Mouse (Mus musculus) neutrophil, adult 5-6 weeks (primary cell): ENCODE measurements around the gene Hoxa11. TPM values are rescaled to one million over a fixed set of nuclear protein-coding genes. Genes with fewer than 3 reads are reported as not detected.

ENCODE experiments used
- ATAC-seq: fragments of 151-379, 151-347 bp; 2 replicates; pipeline ENCODE4 v1.8.0; 2017; ENCODE audit warnings: mild to moderate bottlenecking, moderate TSS enrichment; ENCODE audit not compliant: insufficient number of reproducible peaks, poor library complexity, low FRiP score, severe bottlenecking; ENCODE audit errors: extremely low read depth
- total RNA-seq: library from RNA; stranded (forward); fragments of 200-1000 nt; gene quantifications from 2 replicates; pipeline ENCODE4 v1.2.3, GENCODE M21; 2017

Hoxa11 gene
- total RNA-seq, 1 experiment from 2014 or later = not detected

DNA sequence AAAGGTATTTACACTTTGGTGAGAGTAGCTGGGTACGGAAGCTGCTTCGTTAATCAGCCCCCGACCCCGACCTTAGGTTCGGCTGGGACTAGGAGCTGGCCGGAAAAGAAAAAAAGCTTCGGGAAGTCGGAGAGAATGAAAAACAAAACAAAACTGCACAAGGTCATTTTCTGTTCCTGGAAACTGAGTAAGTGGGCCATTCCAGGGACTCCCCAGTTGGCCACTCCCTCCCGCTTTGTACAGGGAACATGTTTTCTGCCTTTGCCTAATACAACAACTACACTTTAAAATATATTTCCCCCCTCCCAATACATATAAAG is 21.0 kb upstream of the Hoxa11 start:
- no peak for ATAC-seq

DNA sequence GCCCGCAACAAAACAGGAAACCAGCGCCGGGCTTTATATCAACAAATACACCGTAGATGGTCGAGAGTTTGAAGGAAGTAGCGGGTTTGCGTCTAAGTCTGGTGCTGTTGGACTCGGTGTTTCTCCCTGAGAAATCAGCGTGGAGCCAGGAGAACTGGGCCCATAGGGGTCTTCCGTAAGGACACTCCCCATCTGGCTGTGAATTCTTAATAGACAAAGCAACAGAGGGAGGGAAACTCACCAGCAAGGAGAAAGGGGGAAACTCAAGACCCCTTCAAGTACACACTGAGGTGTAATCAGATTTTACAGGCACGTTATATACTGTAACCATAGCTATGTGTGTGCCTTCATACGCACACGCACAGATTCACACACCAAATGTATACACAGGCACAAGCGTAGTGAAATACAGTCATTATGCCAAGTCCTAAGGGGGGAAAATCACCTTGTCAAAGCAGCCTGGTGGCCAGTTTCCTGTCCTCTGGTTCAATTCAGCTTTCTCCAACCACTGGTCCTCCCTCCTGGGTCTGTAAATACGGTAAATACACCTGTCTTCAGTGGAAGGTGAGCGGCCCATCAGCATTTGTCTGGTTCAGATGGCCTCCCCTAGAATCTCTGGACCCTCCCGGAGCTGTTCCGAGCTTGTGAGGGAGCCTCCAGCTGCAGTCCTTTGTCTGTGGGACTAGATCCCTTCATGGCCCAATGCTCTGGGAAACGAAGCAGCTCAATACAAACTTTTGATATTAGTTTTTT is 20.5 kb upstream of the Hoxa11 start:
- no peak for ATAC-seq

DNA sequence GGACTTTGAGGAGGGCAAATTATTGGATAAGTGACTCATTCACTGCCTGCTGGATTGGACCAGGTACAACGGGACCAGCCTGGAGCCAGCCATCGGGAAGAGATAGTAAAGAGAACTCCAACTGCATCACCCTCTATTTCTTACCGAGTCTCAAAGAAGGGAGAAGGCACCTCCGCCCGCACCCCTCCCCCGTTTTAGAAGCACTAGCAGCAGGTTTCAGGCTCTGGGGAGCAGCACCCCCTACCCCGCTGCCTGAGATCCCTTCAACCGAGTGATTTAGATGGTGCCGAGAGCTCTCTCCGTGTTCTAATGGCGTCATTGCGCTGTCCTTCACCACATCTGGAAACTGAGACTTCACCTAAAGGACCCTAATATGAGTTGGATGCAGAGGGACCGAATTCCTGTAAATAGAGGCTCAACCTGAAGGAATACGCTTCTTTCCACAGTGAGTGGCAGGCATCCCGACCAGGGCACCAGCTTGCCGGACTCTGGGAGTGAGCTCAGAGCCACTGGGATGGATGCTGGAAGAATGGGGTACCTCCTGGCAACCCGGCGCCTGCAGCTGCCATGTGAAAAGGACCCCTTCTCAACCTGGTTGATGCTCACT is 19.8 kb upstream of the Hoxa11 start:
- ATAC-seq = no peak

DNA sequence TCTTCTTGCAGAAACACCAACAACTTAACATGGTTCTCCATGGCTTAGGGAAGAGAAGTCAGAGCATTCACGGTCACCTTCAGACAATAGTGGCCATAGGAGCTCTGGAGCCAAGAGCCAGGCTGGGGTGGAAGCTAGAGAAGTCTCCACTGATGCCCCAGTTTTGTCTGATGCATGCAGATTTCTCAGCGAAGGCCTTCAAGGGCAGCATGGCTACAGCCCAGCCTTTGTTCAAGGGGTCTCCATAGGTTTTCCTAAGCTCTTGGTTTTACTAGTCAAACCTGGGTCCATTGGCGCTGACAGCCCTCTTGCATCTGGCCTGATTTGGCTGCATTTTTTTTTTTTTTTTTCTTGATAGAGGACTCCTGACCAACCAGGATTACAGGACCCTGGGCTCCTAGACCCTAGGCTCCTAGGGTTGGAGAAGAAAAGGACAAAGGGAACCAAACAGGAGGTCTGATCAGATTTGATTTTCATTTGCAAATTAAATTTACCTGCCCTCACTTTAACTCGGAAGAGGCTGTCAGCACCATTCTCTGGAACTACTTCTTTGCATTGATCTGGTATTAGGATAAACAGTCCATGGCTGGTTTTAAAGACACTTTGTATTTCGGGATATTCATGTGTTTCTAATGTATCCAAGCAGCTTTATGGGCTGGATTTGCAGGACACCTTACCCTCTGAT is 18.6 kb upstream of the Hoxa11 start:
- ATAC-seq = no peak

DNA sequence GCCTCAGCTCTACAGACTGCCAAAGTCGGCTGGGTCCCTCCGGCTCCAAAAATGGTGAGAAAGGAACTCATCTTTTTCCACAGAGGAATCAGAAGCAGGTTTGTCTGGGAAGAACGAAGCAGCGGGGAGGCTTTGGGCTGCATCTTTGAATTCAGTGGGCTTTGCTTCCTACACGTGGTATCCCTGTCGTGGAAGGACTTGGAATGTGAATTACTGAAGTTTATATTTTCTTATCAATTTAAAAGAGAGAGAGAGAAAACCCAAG is 17.6 kb upstream of the Hoxa11 start:
- no peak for ATAC-seq

DNA sequence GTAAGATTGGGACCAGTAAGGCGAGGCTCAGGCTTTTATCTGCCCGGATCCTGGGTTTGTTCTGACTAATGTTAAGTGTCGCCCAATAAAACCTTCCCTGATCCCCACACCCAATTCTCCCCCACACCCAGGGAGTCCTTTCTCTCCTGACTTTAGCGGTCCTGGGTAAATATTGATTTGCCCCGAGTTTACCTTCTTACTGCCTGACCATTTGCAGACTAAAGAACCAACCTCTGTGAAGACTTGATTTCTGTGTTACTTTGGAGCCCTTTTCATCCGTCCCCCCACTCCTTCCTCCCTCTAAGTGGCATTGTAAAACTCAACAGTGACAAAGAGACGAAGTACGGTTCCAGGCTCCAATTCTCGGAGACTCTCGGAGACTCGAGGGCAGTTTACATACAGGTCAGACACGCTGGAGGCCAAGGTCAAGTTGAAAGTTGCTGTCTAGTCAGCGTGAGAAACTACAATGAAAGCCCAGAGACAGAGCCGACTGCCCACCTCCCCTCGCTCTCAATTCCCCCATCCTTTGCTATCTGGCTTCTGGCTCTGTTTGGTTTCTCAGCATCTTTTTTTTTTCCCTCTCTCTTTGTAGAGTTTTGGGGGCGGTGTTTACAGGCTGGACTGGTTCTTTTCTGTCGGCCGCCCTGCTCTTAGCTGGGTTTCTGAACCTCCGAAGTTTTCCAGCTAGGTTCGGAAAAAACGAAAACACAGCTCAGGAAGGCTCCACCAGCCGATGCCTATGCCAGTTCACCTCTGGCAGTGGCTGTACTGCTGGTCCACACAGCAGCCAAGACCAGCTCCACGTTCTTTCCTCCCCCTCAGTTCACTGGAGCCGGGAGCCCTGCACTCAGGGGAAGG is 17.1 kb upstream of the Hoxa11 start:
- ATAC-seq = no peak

DNA sequence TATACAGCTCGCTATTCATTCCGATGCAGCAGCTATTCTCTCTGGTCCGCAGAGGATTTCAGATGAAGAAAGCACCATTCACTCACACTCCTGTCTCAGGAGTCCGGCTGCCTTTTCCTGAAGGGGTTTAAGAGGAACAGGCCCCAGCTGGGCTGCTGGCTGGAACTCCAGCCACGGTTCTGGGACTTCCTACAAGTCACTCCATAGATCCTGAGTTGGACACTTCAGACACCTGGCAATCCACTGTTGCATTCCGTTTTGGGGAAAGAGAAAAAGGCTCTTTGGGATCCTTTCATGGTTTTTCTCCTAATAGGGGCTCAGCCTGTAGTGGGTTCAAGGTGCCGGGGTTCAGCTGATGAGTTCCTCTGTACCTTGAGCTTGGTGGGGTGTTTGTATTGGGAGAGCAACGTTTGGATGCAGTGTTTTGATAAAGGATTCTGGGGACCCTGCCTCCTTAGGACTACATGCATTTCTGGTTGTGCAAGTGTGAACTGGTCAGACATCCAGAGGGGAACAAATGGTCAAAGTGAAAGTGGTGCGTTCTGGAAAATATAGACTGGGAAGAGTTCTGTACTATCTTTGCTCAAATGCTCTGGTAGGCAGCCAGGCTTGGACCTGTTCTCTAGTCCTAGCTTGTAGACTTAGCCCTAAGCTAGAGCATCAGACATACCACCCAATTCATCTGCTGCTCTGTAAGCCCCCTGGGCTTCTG is 16.3 kb upstream of the Hoxa11 start:
- no peak for ATAC-seq

DNA sequence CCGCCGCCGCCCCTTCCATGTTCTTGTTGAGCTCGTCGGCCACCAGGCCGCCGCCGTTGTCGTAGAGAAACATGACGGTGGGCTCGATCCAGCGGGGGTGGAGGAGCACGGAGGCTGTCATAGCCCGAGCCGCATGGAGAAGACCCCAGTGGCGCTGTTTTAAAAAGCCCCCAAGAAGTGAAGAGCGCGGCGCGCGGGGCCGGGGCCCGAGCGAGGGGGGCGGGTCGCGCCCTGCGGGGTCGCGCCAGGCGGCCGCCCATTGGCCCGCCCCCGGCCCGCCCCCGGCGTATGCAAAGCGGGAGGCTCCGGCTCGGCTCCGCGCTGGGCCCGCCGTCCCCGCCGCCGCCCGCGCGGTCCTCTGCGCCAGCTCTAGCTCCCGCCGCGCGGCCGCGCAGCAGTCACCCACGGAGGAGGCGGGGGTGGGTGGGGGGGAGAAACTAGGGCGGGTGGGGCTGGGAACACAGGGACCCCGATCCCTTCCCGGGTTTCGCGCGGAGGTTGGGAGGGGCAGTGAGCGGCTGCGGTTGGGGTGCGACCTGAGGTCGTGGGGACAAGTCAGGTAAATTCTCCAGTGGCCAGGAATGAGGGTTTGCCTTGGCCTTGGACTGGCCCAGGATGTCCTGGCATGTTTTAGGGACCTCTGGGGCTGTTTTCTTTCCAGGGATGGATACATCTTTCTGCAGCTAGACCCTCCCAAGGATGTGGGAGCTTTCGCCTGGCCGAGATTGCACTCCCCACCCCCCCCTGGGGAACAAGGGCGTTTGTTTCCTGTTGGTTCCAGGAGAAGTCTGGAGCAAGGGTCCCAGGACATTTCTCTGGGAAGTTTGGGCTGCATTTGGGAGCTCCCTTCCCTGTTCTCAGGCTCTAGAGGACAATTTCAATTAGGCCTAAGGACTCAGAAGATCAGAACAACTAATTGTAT is 15.3 kb upstream of the Hoxa11 start, which contains the start of gene Hoxa13:
TSS of gene Hoxa13 (minus strand) at position 227 of the 922 bp plus-strand sequence.
- ATAC-seq = no peak

DNA sequence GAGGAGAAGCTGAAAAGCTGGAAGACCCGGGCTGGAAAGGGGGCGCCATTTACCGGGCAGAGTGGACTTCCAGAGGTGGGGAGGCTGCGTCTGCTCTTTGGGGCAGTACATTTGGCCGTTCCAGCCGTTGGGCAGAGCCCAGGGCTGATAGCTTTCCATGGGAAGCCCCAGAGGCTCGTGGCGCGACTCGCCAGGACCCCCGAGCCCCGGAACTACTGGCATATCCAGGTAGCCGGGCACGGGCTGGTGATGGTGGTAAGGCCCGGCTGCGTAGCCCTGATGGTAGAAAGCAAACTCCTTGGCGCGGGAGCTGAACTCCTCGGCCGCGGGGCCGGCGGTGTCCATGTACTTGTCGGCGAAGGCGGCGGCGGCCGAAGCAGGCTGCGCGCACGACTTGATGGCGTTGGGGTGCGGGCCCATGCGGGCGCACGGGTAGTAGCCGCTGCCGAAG is 14.2 kb upstream of the Hoxa11 start:
- no peak for ATAC-seq

DNA sequence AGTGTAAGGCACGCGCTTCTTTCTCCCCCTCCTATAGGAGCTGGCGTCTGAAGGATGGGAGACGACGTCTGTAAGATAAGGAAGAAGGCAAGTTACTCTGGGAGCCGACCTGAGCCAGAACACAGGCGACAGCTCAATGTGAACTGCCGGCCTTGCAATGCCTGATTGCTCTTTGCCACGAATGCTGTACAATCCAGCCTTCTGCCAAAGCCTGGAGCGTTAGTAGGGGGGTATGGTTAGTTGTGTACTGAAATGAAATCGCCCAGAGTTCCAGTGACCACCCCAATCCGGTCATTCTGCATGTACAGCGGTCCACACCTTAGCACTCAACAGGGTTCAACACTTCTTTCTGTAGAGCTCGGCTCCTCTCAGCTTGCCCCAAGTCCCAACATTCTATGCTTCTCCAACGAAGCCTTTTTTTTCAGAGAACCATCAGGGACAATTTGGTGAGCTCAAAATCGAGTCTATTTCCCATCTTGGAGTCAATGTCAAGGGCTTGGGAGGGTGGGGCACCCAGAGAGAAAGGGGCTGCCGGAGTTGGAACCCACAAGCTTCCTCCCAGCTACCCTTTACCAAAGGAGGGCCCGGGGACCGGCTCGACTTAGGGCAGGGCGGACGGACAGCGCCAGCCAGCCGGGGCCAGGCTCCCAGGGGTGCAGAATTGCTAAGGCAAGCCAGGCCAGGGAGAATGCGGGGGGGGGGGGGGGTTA is 13.6 kb upstream of the Hoxa11 start:
- ATAC-seq = no peak

DNA sequence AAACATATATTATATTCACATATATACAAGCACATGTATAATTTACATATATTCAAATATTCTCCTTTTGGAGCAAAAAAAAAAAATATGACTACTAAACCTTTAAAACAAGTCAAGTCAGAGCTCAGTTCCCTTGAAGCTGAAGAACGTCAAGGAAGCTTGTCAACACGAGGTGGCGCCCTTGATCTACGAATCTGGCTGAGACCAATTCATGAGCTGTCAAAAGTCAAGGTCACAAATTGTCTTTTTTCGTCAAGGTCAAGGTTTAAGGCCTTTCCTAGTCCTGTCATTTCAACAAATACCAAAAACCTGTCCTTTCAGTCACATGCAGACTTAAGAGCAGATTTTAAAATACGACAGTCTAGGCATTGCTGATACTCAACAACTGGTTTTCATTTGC is 11.3 kb upstream of the Hoxa11 start:
- ATAC-seq = peak; percentile 59

DNA sequence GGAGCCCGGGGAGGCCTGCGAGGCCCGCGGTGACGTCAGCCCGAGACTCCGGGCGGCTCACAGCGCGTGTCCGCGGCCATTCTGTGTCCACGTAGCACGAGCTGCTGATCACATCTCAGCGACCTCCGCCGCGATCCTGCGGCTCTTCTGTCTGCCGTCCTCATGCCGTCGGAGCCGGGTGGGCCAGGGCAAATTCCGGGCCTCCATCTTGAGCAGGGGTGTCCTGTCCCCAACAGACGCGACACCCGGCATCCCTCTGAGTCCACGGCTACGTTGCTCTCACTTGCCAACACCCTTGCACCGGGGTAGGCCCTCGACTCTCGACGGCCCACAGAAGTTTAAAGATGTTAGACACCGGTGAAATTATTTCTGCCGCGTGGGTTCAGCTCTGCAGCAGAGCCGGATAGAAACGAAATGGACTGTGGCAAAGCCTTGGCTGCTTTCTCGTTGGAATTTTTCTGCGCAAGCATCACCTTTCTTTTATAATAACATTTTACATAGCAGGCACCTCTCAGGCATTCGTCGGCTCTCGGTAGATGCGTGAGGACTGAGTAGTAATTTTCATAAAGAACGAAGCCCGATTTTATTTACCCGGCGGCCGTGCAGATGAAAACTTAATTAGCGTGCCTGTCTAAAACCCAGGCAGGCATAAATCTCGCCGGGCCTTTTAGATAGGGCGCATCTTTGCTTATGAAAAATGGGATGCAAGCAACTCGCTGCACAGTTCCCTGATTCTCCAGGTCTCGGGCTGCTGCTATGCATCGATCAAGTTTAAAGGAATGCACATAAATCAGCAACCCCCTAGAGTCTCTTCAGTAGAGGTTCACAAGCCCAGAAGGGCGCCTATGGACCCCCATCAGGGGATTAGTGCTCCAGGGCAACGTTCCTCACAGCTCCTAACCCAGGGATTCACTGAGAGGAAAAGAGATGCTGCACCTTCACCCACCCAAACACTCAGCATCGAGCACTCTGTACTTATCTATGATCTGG is 8.2 kb upstream of the Hoxa11 start:
- ATAC-seq = no peak

DNA sequence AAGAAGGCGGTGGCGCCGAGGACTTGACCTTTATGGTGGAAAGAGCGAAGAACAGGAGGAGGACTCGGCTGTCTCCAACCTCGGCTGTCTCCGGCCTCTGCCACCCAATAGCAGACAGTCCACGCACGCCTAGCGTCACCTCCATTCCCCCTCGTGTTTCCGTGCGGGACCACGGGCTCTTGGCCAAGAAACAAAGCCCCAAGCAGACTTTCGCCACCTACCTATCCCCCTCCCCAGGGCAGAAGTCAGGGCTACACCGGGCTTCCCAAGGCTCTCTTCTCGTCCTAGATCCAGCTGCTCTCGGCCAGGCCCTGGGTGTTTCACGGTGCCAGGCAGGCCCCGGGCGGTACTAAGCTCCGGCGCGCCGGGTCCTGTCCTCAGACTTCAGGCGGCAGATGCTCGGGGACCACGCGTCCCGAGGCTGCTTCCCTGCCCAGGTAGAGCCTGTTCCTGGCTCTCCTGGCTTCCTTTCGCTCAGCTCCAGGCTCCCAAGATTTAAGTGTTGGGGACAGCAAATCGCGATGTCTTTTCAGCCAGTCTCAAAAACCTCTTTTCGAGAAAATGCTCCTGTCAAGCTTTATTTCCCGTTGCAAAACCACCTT is 7.3 kb upstream of the Hoxa11 start:
- ATAC-seq = no peak

DNA sequence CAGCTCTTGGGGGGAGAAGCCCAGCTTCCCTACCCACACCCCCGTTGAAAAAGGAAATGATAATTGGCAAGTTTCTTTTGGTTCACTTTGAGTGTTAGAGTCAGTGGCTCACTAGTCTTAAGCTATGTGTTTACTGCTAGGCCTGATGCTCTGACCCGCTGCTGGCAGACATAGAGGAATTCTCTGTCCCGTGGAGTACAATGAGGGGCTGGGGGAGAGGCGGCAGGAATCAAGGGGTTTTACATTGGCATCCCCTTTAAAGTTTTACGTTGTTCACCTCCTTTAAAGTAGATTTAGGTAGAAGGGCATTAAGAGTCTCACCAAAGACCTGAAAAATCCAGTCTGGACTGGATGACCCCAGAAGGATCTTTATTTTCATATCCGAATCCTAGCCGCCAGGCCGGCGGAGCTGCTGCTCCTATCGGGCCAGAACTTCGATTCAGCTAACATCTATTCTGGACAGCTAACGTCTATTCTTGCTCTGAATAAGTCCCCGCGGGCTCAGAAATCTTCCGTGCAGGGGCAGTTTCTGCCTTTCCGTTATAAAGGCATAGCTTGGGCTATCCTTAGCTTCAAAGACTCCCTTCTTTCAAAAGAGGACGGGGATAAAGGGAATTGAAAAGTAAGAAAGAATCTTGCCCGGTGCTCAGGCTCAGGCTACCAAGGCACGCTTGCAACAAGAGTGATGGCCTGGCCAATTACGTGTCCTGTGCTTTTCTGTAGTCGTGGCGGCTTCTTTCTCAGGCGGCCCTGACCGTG is 6.6 kb upstream of the Hoxa11 start:
- ATAC-seq = no peak

DNA sequence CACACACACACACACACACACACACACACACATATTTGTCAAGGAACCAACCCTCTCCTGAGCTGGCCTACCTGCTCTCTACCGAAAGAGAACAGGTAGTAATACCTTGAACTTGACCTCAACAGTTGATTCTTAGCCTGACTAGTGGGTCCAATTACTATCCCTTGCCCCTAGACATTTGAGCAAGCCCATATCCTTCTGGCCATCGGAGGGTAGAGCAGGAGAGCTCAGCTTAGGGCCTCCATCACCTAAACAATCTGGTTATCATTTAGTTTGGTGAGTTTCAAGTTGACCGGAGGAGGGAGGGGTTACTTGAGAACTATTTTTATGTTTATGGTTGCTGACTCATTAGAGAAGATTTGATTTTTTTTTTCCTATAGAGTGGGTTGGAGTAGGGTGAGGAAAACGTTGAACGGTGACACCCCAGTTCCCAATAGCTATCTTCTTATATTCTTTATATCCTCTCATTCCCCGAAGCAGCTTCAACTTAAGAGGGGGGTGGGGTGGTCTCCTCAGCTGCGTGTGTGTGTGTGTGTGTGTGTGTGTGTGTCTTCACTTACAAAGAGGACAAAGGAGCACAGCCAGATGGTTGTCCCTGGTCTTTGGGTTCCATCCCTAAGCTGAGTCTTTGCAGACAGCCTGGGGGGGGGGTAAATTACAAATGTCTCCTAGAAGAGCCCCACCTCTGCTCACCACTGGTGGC is 5.7 kb upstream of the Hoxa11 start:
- ATAC-seq = no peak
